Mouse (Mus musculus): Measurements from ENCODE around the gene Vpreb2.
"Not testable (repeated sequence)": the region's sequence is repeated elsewhere in the genome, so short reads cannot be mapped to it uniquely, and the experiment has no call there.

Vpreb2 gene

GRCm38 (mm10) chr16:17980128-17980527, at the start of gene Vpreb2:
Gene Vpreb2, plus strand, starts transcription at chr16:17980428.
- DNase-seq (ENCODE audit: low spot score in 2 of 2), result no peak

GRCm38 (mm10) chr16:17931906-17932460, 48.2 kb upstream of the Vpreb2 start:
- DNase-seq (ENCODE audit: low spot score in 2 of 2), result no peak

- no peak for DNase-seq (ENCODE audit: low spot score in 2 of 2)
Measured at GRCm38 (mm10) chr16:17933594-17934444, 46.4 kb upstream of the Vpreb2 start.

GRCm38 (mm10) chr16:17934445-17934910, 45.8 kb upstream of the Vpreb2 start:
- no peak for DNase-seq (ENCODE audit: low spot score in 2 of 2)

GRCm38 (mm10) chr16:17936776-17937175, 43.5 kb upstream of the Vpreb2 start:
- DNase-seq (ENCODE audit: low spot score in 2 of 2), result no peak

- no peak for DNase-seq (ENCODE audit: low spot score in 2 of 2)
Measured at GRCm38 (mm10) chr16:17938187-17938586, 42.0 kb upstream of the Vpreb2 start.

- DNase-seq (ENCODE audit: low spot score in 2 of 2), result no peak
Measured at GRCm38 (mm10) chr16:17938821-17939220, 41.4 kb upstream of the Vpreb2 start.

- no peak for DNase-seq (ENCODE audit: low spot score in 2 of 2)
Measured at GRCm38 (mm10) chr16:17939255-17939751, 40.9 kb upstream of the Vpreb2 start.

- DNase-seq (ENCODE audit: low spot score in 2 of 2), result no peak
Measured at GRCm38 (mm10) chr16:17943466-17943865, 36.8 kb upstream of the Vpreb2 start.

- no peak for DNase-seq (ENCODE audit: low spot score in 2 of 2)
Measured at GRCm38 (mm10) chr16:17945081-17945831, 35.0 kb upstream of the Vpreb2 start.

GRCm38 (mm10) chr16:17949421-17949877, 30.8 kb upstream of the Vpreb2 start:
- DNase-seq (ENCODE audit: low spot score in 2 of 2), result no peak

GRCm38 (mm10) chr16:17950068-17950467, 30.2 kb upstream of the Vpreb2 start:
- DNase-seq (ENCODE audit: low spot score in 2 of 2), result no peak

- no peak for DNase-seq (ENCODE audit: low spot score in 2 of 2)
Measured at GRCm38 (mm10) chr16:17951618-17952017, 28.6 kb upstream of the Vpreb2 start.

GRCm38 (mm10) chr16:17956052-17956638, 24.1 kb upstream of the Vpreb2 start:
- not testable (repeated sequence) for DNase-seq (ENCODE audit: low spot score in 2 of 2)

- DNase-seq (ENCODE audit: low spot score in 2 of 2), result no peak
Measured at GRCm38 (mm10) chr16:17962091-17962490, 18.1 kb upstream of the Vpreb2 start.

GRCm38 (mm10) chr16:17971853-17972252, 8.4 kb upstream of the Vpreb2 start:
- no peak for DNase-seq (ENCODE audit: low spot score in 2 of 2)

GRCm38 (mm10) chr16:17977840-17978239, 2.4 kb upstream of the Vpreb2 start:
- DNase-seq (ENCODE audit: low spot score in 2 of 2), result not testable (repeated sequence)

- no peak for DNase-seq (ENCODE audit: low spot score in 2 of 2)
Measured at GRCm38 (mm10) chr16:17983201-17983600, 3.0 kb downstream of the Vpreb2 start.

- DNase-seq (ENCODE audit: low spot score in 2 of 2), result no peak
Measured at GRCm38 (mm10) chr16:17984231-17984630, 4.0 kb downstream of the Vpreb2 start.

- no peak for DNase-seq (ENCODE audit: low spot score in 2 of 2)
Measured at GRCm38 (mm10) chr16:17985078-17985477, 4.8 kb downstream of the Vpreb2 start.

GRCm38 (mm10) chr16:17986456-17987132, 6.4 kb downstream of the Vpreb2 start:
- peak; percentile 12 to 17 for DNase-seq (ENCODE audit: low spot score in 2 of 2)
